Mouse (Mus musculus) spleen, postnatal 36 days (tissue): ENCODE measurements around the gene Pip5k1c.

Source experiments
- DNase-seq, 2 experiments: peaks; one replicate each; pipeline ENCODE4 v3.0.0; 2022; ENCODE audit warnings: low spot score in 2 of 2, mixed read lengths in 1 of 2

Gene Pip5k1c

GRCm38 (mm10) chr10:81284189-81284588 lies 8.6 kb upstream of the Pip5k1c start:
- DNase-seq = no peak

DNA sequence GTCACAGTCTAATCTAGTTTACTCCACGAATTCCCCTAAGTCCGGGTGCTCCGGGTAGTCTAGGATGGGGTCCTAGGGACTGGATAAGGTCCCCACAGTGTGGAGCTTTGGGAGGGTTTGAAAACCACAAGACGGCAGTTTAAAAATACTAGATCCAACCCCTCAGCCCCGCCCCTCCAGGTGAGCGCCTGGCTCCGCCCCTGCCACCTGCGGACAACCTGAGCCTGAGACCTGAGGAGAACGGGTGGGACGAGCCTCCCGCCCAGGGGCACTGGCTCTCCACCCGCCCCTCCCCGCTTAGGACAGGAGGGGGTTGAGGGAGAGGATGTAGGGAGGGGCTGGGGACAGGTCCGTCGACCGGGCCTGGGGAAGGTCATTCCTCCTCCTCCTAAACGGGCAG lies 8.0 kb upstream of the Pip5k1c start:
- no peak for DNase-seq

- DNase-seq = peak; percentile 92
These were observed 6.9 kb upstream of the Pip5k1c start for GRCm38 (mm10) chr10:81285694-81286450.

- DNase-seq = no peak
These were observed 6.2 kb upstream of the Pip5k1c start for GRCm38 (mm10) chr10:81286586-81286985.

DNA sequence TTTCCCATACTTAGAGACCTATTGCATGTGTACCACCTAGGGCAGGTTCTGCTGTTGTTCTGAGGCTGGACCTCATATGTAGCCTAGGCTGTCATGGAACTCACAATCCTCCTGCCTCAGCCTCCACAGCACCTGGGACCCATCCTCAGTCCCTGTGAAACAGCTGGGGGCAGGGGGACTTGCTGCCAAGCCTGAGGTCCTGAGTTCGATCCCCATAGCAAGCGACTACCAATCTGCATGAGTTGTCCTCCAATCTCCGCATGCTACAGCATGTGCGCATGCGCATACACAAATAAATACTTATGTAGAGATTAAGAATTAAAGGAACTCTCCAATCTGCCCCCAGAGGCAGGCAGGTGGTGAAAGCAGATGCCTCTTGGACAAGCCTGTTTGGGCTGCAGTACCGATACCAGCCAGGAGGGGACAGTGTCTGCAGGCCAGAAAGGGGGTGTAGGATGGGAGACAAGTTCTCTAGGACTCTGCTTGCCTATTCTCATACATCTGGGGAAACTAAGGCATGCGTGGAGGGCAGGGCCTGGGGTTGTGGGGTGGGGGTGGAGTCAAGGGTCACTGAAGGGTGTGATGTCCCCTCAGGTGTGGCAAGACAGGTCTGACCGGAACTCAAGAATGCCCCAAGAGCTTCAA lies 5.1 kb upstream of the Pip5k1c start:
- peak; percentile 49 to 71 for DNase-seq

GRCm38 (mm10) chr10:81288601-81289000 lies 4.2 kb upstream of the Pip5k1c start:
- no peak for DNase-seq

GRCm38 (mm10) chr10:81289278-81289677 lies 3.5 kb upstream of the Pip5k1c start:
- peak; percentile 54 to 58 for DNase-seq

GRCm38 (mm10) chr10:81289811-81290210 lies 3.0 kb upstream of the Pip5k1c start:
- DNase-seq = no peak

- no peak for DNase-seq
These were observed 1.9 kb upstream of the Pip5k1c start for GRCm38 (mm10) chr10:81290698-81291460.

DNA sequence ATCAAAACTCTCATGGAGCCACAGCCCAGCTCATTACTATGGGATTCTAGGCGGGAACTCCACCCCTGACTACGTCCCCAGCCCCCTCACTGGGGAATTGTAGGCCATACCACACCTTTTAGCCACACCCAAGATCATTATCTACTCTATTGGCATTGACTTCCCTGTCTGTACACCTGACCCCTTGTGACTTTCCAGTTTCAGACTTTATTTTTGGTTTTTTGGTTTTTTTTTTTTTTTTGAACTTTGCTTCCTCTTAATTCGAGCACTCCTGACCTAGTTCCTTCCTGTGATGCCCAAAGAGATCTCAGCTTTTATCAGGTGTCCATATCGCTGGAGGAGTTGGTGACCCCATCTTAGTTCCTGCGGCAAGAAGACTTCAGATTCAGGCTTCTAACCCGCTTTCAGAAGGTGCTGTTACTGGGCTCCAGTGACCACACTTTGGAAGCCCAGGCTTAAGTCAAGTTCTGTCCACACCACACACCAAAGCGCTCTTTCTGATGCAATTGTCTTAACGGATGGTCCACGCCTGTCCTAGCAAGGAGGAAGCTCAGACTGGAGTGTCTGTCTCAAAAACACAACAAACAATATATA lies 1.2 kb upstream of the Pip5k1c start, which contains the start of gene Tjp3:
Gene Tjp3 (minus strand): TSS at position 71 of the 594 bp plus-strand sequence.
- DNase-seq = no peak

- DNase-seq = no peak
These were observed 719 bp downstream of the Pip5k1c start for GRCm38 (mm10) chr10:81293334-81294030.

GRCm38 (mm10) chr10:81294442-81294841 lies 1.7 kb downstream of the Pip5k1c start:
- DNase-seq = no peak

DNA sequence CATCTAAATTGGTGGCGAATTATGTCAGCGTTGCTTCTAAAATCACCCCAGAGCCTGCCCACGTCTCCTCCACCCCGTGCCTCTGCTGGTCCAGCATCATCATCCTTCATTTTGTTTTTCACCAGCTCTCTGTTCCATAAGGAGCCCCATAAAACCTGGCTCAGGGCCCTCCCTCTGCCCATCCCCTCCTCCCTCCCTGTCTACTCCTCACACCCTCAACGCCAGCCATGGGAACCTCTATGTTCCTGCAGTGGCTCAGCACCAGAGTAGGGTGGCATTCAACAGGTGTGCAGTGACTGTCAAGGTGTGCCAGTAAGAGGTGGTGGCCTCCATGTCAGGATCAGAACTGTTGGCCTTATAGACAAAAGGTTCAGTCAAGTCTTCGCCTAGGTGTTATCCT lies 2.4 kb downstream of the Pip5k1c start:
- DNase-seq = no peak

- DNase-seq = peak; percentile 62 to 67
These were observed 4.5 kb downstream of the Pip5k1c start for GRCm38 (mm10) chr10:81297246-81297645.

- DNase-seq = peak; percentile 80 to 81
These were observed 5.1 kb downstream of the Pip5k1c start for GRCm38 (mm10) chr10:81297845-81298244.

GRCm38 (mm10) chr10:81298369-81299100 lies 5.8 kb downstream of the Pip5k1c start:
- DNase-seq = peak; percentile 84 to 86

- no peak for DNase-seq
These were observed 7.0 kb downstream of the Pip5k1c start for GRCm38 (mm10) chr10:81299585-81300351.

DNA sequence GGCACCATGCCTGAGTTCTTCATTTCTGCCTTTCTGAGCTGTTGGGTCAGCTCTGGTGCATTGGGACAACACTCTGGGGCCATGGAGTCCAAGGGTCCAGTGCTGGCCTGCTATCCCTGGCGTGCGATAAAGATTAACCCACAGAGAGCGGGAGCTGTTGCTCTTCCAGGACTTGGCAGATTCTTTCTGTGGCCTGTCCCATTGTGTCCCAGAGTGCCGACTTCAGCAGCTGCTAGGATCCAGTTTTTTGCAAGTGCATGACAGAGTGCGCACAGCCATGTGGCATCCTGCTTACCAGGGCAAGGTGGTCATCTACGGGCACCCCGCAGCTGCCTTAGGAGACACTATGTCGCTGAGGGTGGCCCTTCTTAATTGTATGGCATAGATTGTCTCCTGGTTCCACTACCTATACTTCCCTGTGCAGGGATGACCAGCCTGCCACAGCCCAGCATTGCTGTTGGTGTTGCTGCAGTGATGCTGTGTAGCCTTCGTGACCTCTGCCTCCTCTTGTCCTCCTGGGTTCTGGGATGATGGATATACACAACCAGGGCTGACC lies 7.7 kb downstream of the Pip5k1c start:
- no peak for DNase-seq

- no peak for DNase-seq
These were observed 8.6 kb downstream of the Pip5k1c start for GRCm38 (mm10) chr10:81301321-81301720.

GRCm38 (mm10) chr10:81302288-81302687 lies 9.5 kb downstream of the Pip5k1c start:
- DNase-seq = no peak
